Mouse (Mus musculus) neural tube, embryonic 12.5 days (tissue): ENCODE measurements around the gene Slc19a3. TPM values are rescaled to one million over a fixed set of nuclear protein-coding genes. Genes with fewer than 3 reads are reported as not detected.

Experiments
- ATAC-seq: fragments of 200-750 bp; cut with Nextera tagmentation; 2 replicates; pipeline ENCODE4 v1.8.0; 2017; ENCODE audit warnings: low read depth, mild to moderate bottlenecking, moderate TSS enrichment, moderate library complexity; ENCODE audit not compliant: low FRiP score
- H3K27ac ChIP-seq: fragments of 300-500 bp; sonication (generic); 2 replicates; pipeline ENCODE4 v1.5.1; 2016
- H3K27me3 ChIP-seq: fragments of 300-500 bp; sonication (generic); replicated peaks from 2 replicates; pipeline ENCODE4 v1.6.1; 2016; ENCODE audit warnings: mild to moderate bottlenecking
- H3K36me3 ChIP-seq: fragments of 300-500 bp; sonication (generic); 2 replicates; pipeline ENCODE4 v1.6.1; 2016; ENCODE audit warnings: mild to moderate bottlenecking
- H3K4me1 ChIP-seq: fragments of 300-500 bp; sonication (generic); 2 replicates; pipeline ENCODE4 v1.6.1; 2016
- H3K4me2 ChIP-seq: fragments of 300-500 bp; sonication (generic); replicated peaks from 2 replicates; pipeline ENCODE4 v1.6.1; 2016; ENCODE audit warnings: mild to moderate bottlenecking
- H3K4me3 ChIP-seq: fragments of 300-500 bp; sonication (generic); 2 replicates; pipeline ENCODE4 v1.5.1; 2016
- H3K9ac ChIP-seq: fragments of 300-500 bp; sonication (generic); 2 replicates; pipeline ENCODE4 v1.6.1; 2016; ENCODE audit warnings: mild to moderate bottlenecking
- H3K9me3 ChIP-seq: fragments of 300-500 bp; sonication (generic); 2 replicates; pipeline ENCODE4 v1.6.1; 2016; ENCODE audit warnings: mild to moderate bottlenecking
- WGBS: fragments of 180-500 bp; shearing (Covaris S2); methylation state at CpG from one replicate; pipeline ENCODE4 v1.1.7; 2016; 5-methylcytosine and 5-hydroxymethylcytosine counted together
- polyA plus RNA-seq: library from polyadenylated mRNA; unstranded; fragments of >200 nt; fragmentation: Nextera tagmentation; extraction: Ambion mirVana; gene quantifications from 2 replicates; pipeline ENCODE4 v1.2.1, GENCODE M21; 2016

Slc19a3 gene
- polyA plus RNA-seq, 1 experiment from 2014 or later: 0.82 TPM

- H3K9ac ChIP-seq: no peak overlapping the region
- no peaks in the 10 kb centered on the region for H3K36me3 ChIP-seq
- no peaks in the 10 kb centered on the region for H3K4me1 ChIP-seq
- H3K9me3 ChIP-seq: no peaks in the 10 kb centered on the region
- H3K4me3 ChIP-seq: no peak overlapping the region
- no peak overlapping the region for H3K27ac ChIP-seq
- no peak overlapping the region for H3K4me2 ChIP-seq
- 85% methylated on average over 3 of the region's 3 CpGs for WGBS
- no peaks in the 10 kb centered on the region for H3K27me3 ChIP-seq
- ATAC-seq: no peak
These were observed 44.3 kb downstream of the Slc19a3 start for GRCm38 (mm10) chr1:82993947-82994346.

- no peaks in the 10 kb centered on the region for H3K27me3 ChIP-seq
- H3K4me2 ChIP-seq: no peak overlapping the region
- no peak overlapping the region for H3K27ac ChIP-seq
- ATAC-seq: no peak
- H3K36me3 ChIP-seq: no peaks in the 10 kb centered on the region
- WGBS: 88% methylated on average over 6 of the region's 6 CpGs
- H3K4me3 ChIP-seq: no peak overlapping the region
- no peaks in the 10 kb centered on the region for H3K9me3 ChIP-seq
- no peaks in the 10 kb centered on the region for H3K4me1 ChIP-seq
- no peak overlapping the region for H3K9ac ChIP-seq
These were observed 46.2 kb downstream of the Slc19a3 start for GRCm38 (mm10) chr1:82992093-82992492.

GRCm38 (mm10) chr1:82991596-82991995, 46.7 kb downstream of the Slc19a3 start:
- H3K27ac ChIP-seq: no peak overlapping the region
- no peaks in the 10 kb centered on the region for H3K9me3 ChIP-seq
- H3K27me3 ChIP-seq: no peaks in the 10 kb centered on the region
- no peak for ATAC-seq
- H3K36me3 ChIP-seq: no peaks in the 10 kb centered on the region
- H3K4me3 ChIP-seq: no peak overlapping the region
- no peak overlapping the region for H3K4me2 ChIP-seq
- H3K4me1 ChIP-seq: no peaks in the 10 kb centered on the region
- WGBS: 79% methylated on average over 3 of the region's 3 CpGs
- H3K9ac ChIP-seq: no peak overlapping the region

- Histone ChIP-seq H3K27ac (no peak overlapping the region), H3K9ac (no peak overlapping the region), H3K9me3 (no peaks in the 10 kb centered on the region), H3K4me1 (no peaks in the 10 kb centered on the region), H3K36me3 (no peaks in the 10 kb centered on the region), H3K4me2 (no peak overlapping the region), H3K4me3 (no peak overlapping the region), H3K27me3 (no peaks in the 10 kb centered on the region)
- no peak for ATAC-seq
- 70% methylated on average over 4 of the region's 4 CpGs for WGBS
These were observed 47.2 kb downstream of the Slc19a3 start for GRCm38 (mm10) chr1:82991062-82991461.

- Histone ChIP-seq H3K27ac (no peak overlapping the region), H3K9me3 (0 out of 2 replicates have a peak, but pooled peaks cover 7% of the 10 kb centered on the region), H3K4me1 (no peaks in the 10 kb centered on the region), H3K9ac (no peak overlapping the region), H3K4me2 (no peak overlapping the region), H3K27me3 (no peaks in the 10 kb centered on the region), H3K4me3 (no peak overlapping the region), H3K36me3 (no peaks in the 10 kb centered on the region)
- peak; percentile 33; the same call in 1 of the 2 replicates for ATAC-seq
- 38% methylated on average over 4 of the region's 4 CpGs for WGBS
These were observed 50.6 kb downstream of the Slc19a3 start for GRCm38 (mm10) chr1:82987530-82988198.

- no peaks in the 10 kb centered on the region for H3K36me3 ChIP-seq
- 0 out of 2 replicates have a peak, but pooled peaks cover 7% of the 10 kb centered on the region for H3K9me3 ChIP-seq
- no peak for ATAC-seq
- no peak overlapping the region for H3K4me3 ChIP-seq
- H3K9ac ChIP-seq: no peak overlapping the region
- H3K27ac ChIP-seq: no peak overlapping the region
- H3K4me1 ChIP-seq: no peaks in the 10 kb centered on the region
- H3K27me3 ChIP-seq: no peaks in the 10 kb centered on the region
- WGBS: 94% methylated on average over 6 of the region's 6 CpGs
- H3K4me2 ChIP-seq: no peak overlapping the region
These were observed 51.5 kb downstream of the Slc19a3 start for GRCm38 (mm10) chr1:82986738-82987137.

- Histone ChIP-seq H3K27ac (no peak overlapping the region), H3K36me3 (no peaks in the 10 kb centered on the region), H3K9me3 (no peaks in the 10 kb centered on the region), H3K9ac (no peak overlapping the region), H3K4me1 (no peaks in the 10 kb centered on the region), H3K4me2 (no peak overlapping the region), H3K4me3 (no peak overlapping the region), H3K27me3 (no peaks in the 10 kb centered on the region)
- ATAC-seq: no peak
These were observed 60.4 kb downstream of the Slc19a3 start for GRCm38 (mm10) chr1:82977840-82978239.

GRCm38 (mm10) chr1:82975750-82976149, 62.5 kb downstream of the Slc19a3 start:
- ATAC-seq: no peak
- Histone ChIP-seq H3K36me3 (no peaks in the 10 kb centered on the region), H3K4me1 (no peaks in the 10 kb centered on the region), H3K27ac (no peak overlapping the region), H3K9me3 (no peaks in the 10 kb centered on the region), H3K9ac (no peak overlapping the region), H3K4me2 (no peak overlapping the region), H3K4me3 (no peak overlapping the region), H3K27me3 (no peaks in the 10 kb centered on the region)
- 85% methylated on average over 5 of the region's 5 CpGs for WGBS

- Histone ChIP-seq H3K27me3 (no peaks in the 10 kb centered on the region), H3K4me3 (no peak overlapping the region), H3K27ac (no peak overlapping the region), H3K9me3 (no peaks in the 10 kb centered on the region), H3K36me3 (no peaks in the 10 kb centered on the region), H3K9ac (no peak overlapping the region), H3K4me1 (no peaks in the 10 kb centered on the region), H3K4me2 (no peak overlapping the region)
- 90% methylated on average over 9 of the region's 9 CpGs for WGBS
- no peak for ATAC-seq
These were observed 63.9 kb downstream of the Slc19a3 start for GRCm38 (mm10) chr1:82974342-82974741.

GRCm38 (mm10) chr1:82973901-82974300, 64.3 kb downstream of the Slc19a3 start:
- 78% methylated on average over 6 of the region's 6 CpGs for WGBS
- H3K4me3 ChIP-seq: no peak overlapping the region
- H3K27me3 ChIP-seq: no peaks in the 10 kb centered on the region
- H3K36me3 ChIP-seq: no peaks in the 10 kb centered on the region
- H3K9me3 ChIP-seq: no peaks in the 10 kb centered on the region
- no peak overlapping the region for H3K4me2 ChIP-seq
- ATAC-seq: no peak
- H3K9ac ChIP-seq: no peak overlapping the region
- H3K4me1 ChIP-seq: no peaks in the 10 kb centered on the region
- no peak overlapping the region for H3K27ac ChIP-seq

- WGBS: 88% methylated on average over 1 of the region's 1 CpGs
- ATAC-seq: no peak
- no peak overlapping the region for H3K4me2 ChIP-seq
- H3K4me3 ChIP-seq: no peak overlapping the region
- no peaks in the 10 kb centered on the region for H3K4me1 ChIP-seq
- H3K27ac ChIP-seq: no peak overlapping the region
- no peaks in the 10 kb centered on the region for H3K36me3 ChIP-seq
- no peaks in the 10 kb centered on the region for H3K27me3 ChIP-seq
- H3K9ac ChIP-seq: no peak overlapping the region
- H3K9me3 ChIP-seq: no peaks in the 10 kb centered on the region
These were observed 65.0 kb downstream of the Slc19a3 start for GRCm38 (mm10) chr1:82973244-82973643.

GRCm38 (mm10) chr1:82972046-82972445, 66.2 kb downstream of the Slc19a3 start:
- ATAC-seq: no peak
- WGBS: 75% methylated on average over 4 of the region's 4 CpGs
- Histone ChIP-seq H3K4me3 (no peak overlapping the region), H3K4me1 (no peaks in the 10 kb centered on the region), H3K36me3 (no peaks in the 10 kb centered on the region), H3K27me3 (no peaks in the 10 kb centered on the region), H3K9me3 (no peaks in the 10 kb centered on the region), H3K9ac (no peak overlapping the region), H3K4me2 (no peak overlapping the region), H3K27ac (no peak overlapping the region)

GRCm38 (mm10) chr1:82966413-82966812, 71.8 kb downstream of the Slc19a3 start:
- no peaks in the 10 kb centered on the region for H3K4me1 ChIP-seq
- 60% methylated on average over 3 of the region's 3 CpGs for WGBS
- no peaks in the 10 kb centered on the region for H3K27me3 ChIP-seq
- no peak overlapping the region for H3K4me2 ChIP-seq
- ATAC-seq: peak; percentile 63; the same call in 1 of the 2 replicates
- H3K36me3 ChIP-seq: no peaks in the 10 kb centered on the region
- H3K9me3 ChIP-seq: no peaks in the 10 kb centered on the region
- H3K9ac ChIP-seq: no peak overlapping the region
- no peak overlapping the region for H3K27ac ChIP-seq
- no peak overlapping the region for H3K4me3 ChIP-seq
